Mouse (Mus musculus) heart, embryonic 14.5 days (tissue): ENCODE results near the gene Svs4. TPM values are rescaled to one million over a fixed set of nuclear protein-coding genes. Genes with fewer than 3 reads are reported as not detected.

Source experiments
- ATAC-seq: fragments of 200-750 bp; cut with Nextera tagmentation; 2 replicates; pipeline ENCODE4 v1.8.0; 2017; ENCODE audit warnings: low read depth, moderate TSS enrichment; ENCODE audit not compliant: insufficient number of reproducible peaks, insufficient read depth, low FRiP score
- H3K27ac ChIP-seq, 2 experiments: fragments of 200-500 bp in 1 of 2; fragments of 300-500 bp in 1 of 2; sonication (generic) in 1 of 2; replicated peaks in 1 of 2; 2 replicates each; pipeline ENCODE4 v1.5.1; 2012 to 2014; ENCODE audit warnings: low read depth in 2 of 2, low read length in 2 of 2, control low read depth in 1 of 2, mild to moderate bottlenecking in 1 of 2, mixed read lengths in 1 of 2; ENCODE audit not compliant: control insufficient read depth in 1 of 2, insufficient read depth in 1 of 2
- H3K27me3 ChIP-seq: fragments of 300-500 bp; sonication (generic); 2 replicates; pipeline ENCODE4 v1.6.1; 2014; ENCODE audit warnings: mild to moderate bottlenecking, low read length, control low read depth; ENCODE audit not compliant: control insufficient read depth, insufficient read depth
- H3K36me3 ChIP-seq: fragments of 300-500 bp; sonication (generic); 2 replicates; pipeline ENCODE4 v1.6.1; 2014; ENCODE audit warnings: mild to moderate bottlenecking, control low read depth, low read length, mixed read lengths; ENCODE audit not compliant: control insufficient read depth, insufficient read depth
- H3K4me1 ChIP-seq, 2 experiments: fragments of 200-500 bp in 1 of 2; fragments of 300-500 bp in 1 of 2; sonication (generic) in 1 of 2; 2 replicates each; pipeline ENCODE4 v1.6.1; 2012 to 2014; ENCODE audit warnings: low read length in 2 of 2, control low read depth in 1 of 2, mixed read lengths in 1 of 2; ENCODE audit not compliant: control insufficient read depth in 2 of 2, insufficient read depth in 2 of 2
- H3K4me2 ChIP-seq: fragments of 300-500 bp; sonication (generic); 2 replicates; pipeline ENCODE4 v1.6.1; 2014; ENCODE audit warnings: mild to moderate bottlenecking, low read length
- H3K4me3 ChIP-seq, 2 experiments: fragments of 200-500 bp in 1 of 2; fragments of 300-500 bp in 1 of 2; sonication (generic) in 1 of 2; 2 replicates each; pipeline ENCODE4 v1.5.1; 2012 to 2014; ENCODE audit warnings: low read length in 2 of 2, mild to moderate bottlenecking in 2 of 2, control low read depth in 1 of 2, low read depth in 1 of 2, moderate library complexity in 1 of 2; ENCODE audit not compliant: control insufficient read depth in 1 of 2, insufficient read depth in 1 of 2
- H3K9ac ChIP-seq: fragments of 300-500 bp; sonication (generic); 2 replicates; pipeline ENCODE4 v1.6.1; 2014; ENCODE audit warnings: mild to moderate bottlenecking, low read length
- H3K9me3 ChIP-seq: fragments of 300-500 bp; sonication (generic); 2 replicates; pipeline ENCODE4 v1.6.1; 2016; ENCODE audit warnings: low read length, control low read depth; ENCODE audit not compliant: control insufficient read depth
- WGBS: fragments of 180-500 bp; shearing (Covaris S2); extraction: QIAGEN DNeasy Blood & Tissue Kit; methylation state at CpG from one replicate; pipeline ENCODE4 v1.1.7; 2014; 5-methylcytosine and 5-hydroxymethylcytosine counted together
- polyA plus RNA-seq: library from polyadenylated mRNA; unstranded; fragments of >200 nt; fragmentation: Nextera tagmentation; extraction: Ambion mirVana; gene quantifications from 2 replicates; pipeline ENCODE4 v1.2.1, GENCODE M21; 2014

Gene Svs4
- polyA plus RNA-seq, 1 experiment from 2014 or later, result not detected

DNA sequence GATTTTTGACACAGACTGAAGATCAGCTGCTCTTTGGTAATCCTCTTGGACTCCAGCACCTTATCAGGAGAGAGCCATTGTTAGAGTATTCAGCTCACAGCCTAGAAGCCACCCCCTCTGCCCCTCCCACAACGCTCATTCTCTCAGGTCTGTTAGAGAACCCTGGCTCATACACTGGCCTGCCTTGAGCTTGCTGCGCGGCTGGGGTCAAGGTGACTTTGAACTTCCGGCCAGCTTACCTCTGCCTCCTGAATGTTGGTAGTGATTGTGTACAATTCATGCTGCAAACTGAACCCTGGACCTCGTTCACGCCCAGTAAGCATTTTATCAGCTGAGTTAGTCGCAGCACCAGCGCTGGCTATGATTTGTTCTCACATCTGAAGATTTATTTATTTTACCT, 45.6 kb downstream of the Svs4 start:
- no peaks in the 10 kb centered on the region for H3K9me3 ChIP-seq
- H3K4me2 ChIP-seq, result no peak overlapping the region
- H3K9ac ChIP-seq, result no peak overlapping the region
- no peak overlapping the region for H3K27ac ChIP-seq
- no peak for ATAC-seq
- H3K36me3 ChIP-seq, result no peaks in the 10 kb centered on the region
- H3K4me3 ChIP-seq, result no peak overlapping the region
- H3K27me3 ChIP-seq, result no peaks in the 10 kb centered on the region
- H3K4me1 ChIP-seq, result no peaks in the 10 kb centered on the region
- 80% methylated on average over 8 of the region's 8 CpGs for WGBS

- Histone ChIP-seq H3K36me3 (no peaks in the 10 kb centered on the region), H3K9me3 (no peaks in the 10 kb centered on the region), H3K27ac (no peak overlapping the region), H3K9ac (no peak overlapping the region), H3K4me3 (no peak overlapping the region), H3K4me1 (no peaks in the 10 kb centered on the region), H3K4me2 (no peak overlapping the region), H3K27me3 (no peaks in the 10 kb centered on the region)
- no peak for ATAC-seq
- WGBS, result 76% methylated on average over 8 of the region's 8 CpGs
Observed at GRCm38 (mm10) chr2:164228361-164229070, 49.7 kb downstream of the Svs4 start.

Other genes starting within 250 kb of the Svs4 start
- 14.9 and 19.5 TPM in 2 replicates for gene Stk4, start 208.1 kb downstream of the Svs4 start, polyA plus RNA-seq
- 55.5 and 60.7 TPM in 2 replicates for gene Tomm34, start 207.3 kb downstream of the Svs4 start, polyA plus RNA-seq
- 0.22 and 0.28 TPM in 2 replicates for gene Kcns1, start 107.3 kb downstream of the Svs4 start, polyA plus RNA-seq
- not detected in 2 replicates for gene Wfdc5, start 95.7 kb downstream of the Svs4 start, polyA plus RNA-seq
- gene Wfdc12, start 87.9 kb downstream of the Svs4 start, polyA plus RNA-seq, result not detected in 2 replicates
- not detected in 2 replicates for gene Wfdc15a, start 78.3 kb downstream of the Svs4 start, polyA plus RNA-seq
- not detected in 2 replicates for gene Wfdc15b, start 56.8 kb downstream of the Svs4 start, polyA plus RNA-seq
- gene Svs2, start 40.0 kb downstream of the Svs4 start, polyA plus RNA-seq, result not detected in 2 replicates
- not detected in 2 replicates for gene Svs3b, start 21.8 kb downstream of the Svs4 start, polyA plus RNA-seq
- gene Svs3a, start 10.8 kb upstream of the Svs4 start, polyA plus RNA-seq, result not detected in 2 replicates
- gene Svs6, start 38.3 kb upstream of the Svs4 start, polyA plus RNA-seq, result not detected in 2 replicates
- not detected in 2 replicates for gene Svs5, start 54.3 kb upstream of the Svs4 start, polyA plus RNA-seq
- 0.63 and 1.3 TPM in 2 replicates for gene Slpi, start 110.6 kb upstream of the Svs4 start, polyA plus RNA-seq
- gene Rbpjl, start 124.7 kb upstream of the Svs4 start, polyA plus RNA-seq, result 0.05 and 0.08 TPM in 2 replicates
- gene Matn4, start 126.7 kb upstream of the Svs4 start, polyA plus RNA-seq, result 0.97 and 1.4 TPM in 2 replicates
- 33.5 and 40.1 TPM in 2 replicates for gene Sdc4, start 165.4 kb upstream of the Svs4 start, polyA plus RNA-seq
- gene Sys1, start 178.5 kb upstream of the Svs4 start, polyA plus RNA-seq, result 45.7 and 47.6 TPM in 2 replicates
- gene Gm20458, start 182.5 kb upstream of the Svs4 start, polyA plus RNA-seq, result 8.0 and 16.3 TPM in 2 replicates
- gene Trp53tg5, start 195.3 kb upstream of the Svs4 start, polyA plus RNA-seq, result not detected in 2 replicates
- gene Dbndd2, start 207.6 kb upstream of the Svs4 start, polyA plus RNA-seq, result 13.1 and 21.3 TPM in 2 replicates
- gene Pigt, start 219.1 kb upstream of the Svs4 start, polyA plus RNA-seq, result 58.8 and 64.3 TPM in 2 replicates